Mouse (Mus musculus): ENCODE results near the gene Plagl2. TPM values are rescaled to one million over a fixed set of nuclear protein-coding genes. Genes with fewer than 3 reads are reported as not detected.
"Not testable (repeated sequence)": the region's sequence is repeated elsewhere in the genome, so short reads cannot be mapped to it uniquely, and the experiment has no call there.

Gene Plagl2
- 1 to 10 TPM; 4.4 to 4.5 TPM for total RNA-seq (2021)
- long read RNA-seq, experiment 1, partial matches to known transcripts: 0 of 1 reads
- long read RNA-seq, experiment 1, other reads (novel, unspliced or antisense): 1 of 1 reads
- long read RNA-seq, experiment 2: 0 reads

GRCm38 (mm10) chr2:153241250-153242014 is at the start of gene Plagl2, which contains the start of gene Pofut1:
Gene Plagl2, minus strand, starts transcription at chr2:153241426.
Gene Pofut1, plus strand, starts transcription at chr2:153241533.
- peak; percentile 80 to 89 for DNase-seq (ENCODE audit: low spot score in 2 of 2)
- intact Hi-C loops (cut with DNase I): no loop called here

- DNase-seq (ENCODE audit: low spot score in 2 of 2): peak in 1 of 2 experiments; percentile 31
Measured at GRCm38 (mm10) chr2:153287835-153288234, 46.6 kb upstream of the Plagl2 start.

DNA sequence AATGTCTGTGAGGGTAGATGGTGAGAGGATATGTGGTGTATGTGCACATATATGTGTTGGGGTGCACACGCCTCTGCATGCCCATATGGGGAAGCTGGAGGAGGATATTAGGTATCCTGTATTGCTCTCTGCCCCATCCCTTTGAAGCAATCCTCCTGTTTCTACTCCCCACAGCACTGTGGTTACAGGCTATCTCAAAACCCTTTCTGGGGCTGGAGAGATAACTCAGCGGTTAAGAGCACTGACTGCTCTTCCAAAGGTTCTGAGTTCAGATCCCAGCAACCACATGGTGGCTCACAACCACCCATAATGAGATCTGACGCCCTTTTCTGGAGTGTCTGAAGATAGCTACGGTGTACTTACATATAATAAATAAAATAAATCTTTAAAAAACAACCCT is 45.3 kb upstream of the Plagl2 start:
- no peak for DNase-seq (ENCODE audit: low spot score in 2 of 2)
- intact Hi-C loops (cut with DNase I): no loop called here

More at GRCm38 (mm10) chr2:153287835-153288234, 46.6 kb upstream of the Plagl2 start:
- intact Hi-C loops (cut with DNase I): no loop called here

- intact Hi-C loops (cut with DNase I): no loop called here
- no peak for DNase-seq (ENCODE audit: low spot score in 2 of 2)
Measured at GRCm38 (mm10) chr2:153283919-153284318, 42.7 kb upstream of the Plagl2 start.

GRCm38 (mm10) chr2:153278357-153278756 is 37.1 kb upstream of the Plagl2 start:
- intact Hi-C loops (cut with DNase I): no loop called here
- DNase-seq (ENCODE audit: low spot score in 2 of 2): no peak

GRCm38 (mm10) chr2:153276846-153277245 is 35.6 kb upstream of the Plagl2 start:
- DNase-seq (ENCODE audit: low spot score in 2 of 2); intact Hi-C loops (cut with DNase I): not testable (repeated sequence)

DNA sequence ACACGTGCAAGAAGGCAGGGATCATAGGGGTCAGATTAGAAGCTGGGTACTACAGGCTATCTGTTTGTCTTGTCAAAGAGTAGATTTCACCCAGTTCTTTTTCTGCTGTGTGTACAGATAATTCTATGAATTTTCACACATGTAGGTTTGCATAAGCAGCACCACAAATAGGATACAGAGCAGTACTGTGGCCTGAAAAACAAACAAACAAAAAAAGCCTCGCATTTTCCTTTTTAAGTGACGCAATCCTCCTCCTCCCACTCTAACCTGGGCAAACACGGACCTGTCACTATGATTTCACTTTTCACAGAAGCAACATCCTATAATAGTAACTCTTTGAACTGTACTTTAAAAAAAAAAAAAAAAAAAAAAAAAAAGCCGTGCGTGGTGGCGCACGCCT is 35.2 kb upstream of the Plagl2 start:
- no peak for DNase-seq (ENCODE audit: low spot score in 2 of 2)
- intact Hi-C loops (cut with DNase I): no loop called here

DNA sequence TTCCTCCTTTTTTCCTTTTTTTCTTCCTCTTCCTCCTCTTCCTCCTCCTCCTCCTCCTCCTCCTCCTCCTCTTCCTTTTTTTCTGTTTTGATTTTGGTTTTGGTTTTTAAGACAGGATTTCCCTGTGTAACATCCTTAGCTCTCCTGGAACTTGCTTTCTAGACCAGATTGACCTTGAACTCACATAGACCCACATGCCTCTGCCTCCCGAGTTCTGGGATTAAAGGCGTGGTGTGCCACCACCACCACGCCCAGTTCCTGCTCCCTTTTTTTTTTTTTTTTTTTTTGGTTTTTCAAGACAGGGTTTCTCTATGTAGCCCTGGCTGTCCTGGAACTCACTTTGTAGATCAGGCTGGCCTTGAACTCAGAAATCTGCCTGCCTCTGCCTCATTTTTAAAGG is 34.4 kb upstream of the Plagl2 start:
- DNase-seq (ENCODE audit: low spot score in 2 of 2); intact Hi-C loops (cut with DNase I): not testable (repeated sequence)

GRCm38 (mm10) chr2:153274919-153275247 is 33.7 kb upstream of the Plagl2 start:
- intact Hi-C loops (cut with DNase I): no loop called here

GRCm38 (mm10) chr2:153274200-153274918 is 33.1 kb upstream of the Plagl2 start:
- intact Hi-C loops (cut with DNase I); DNase-seq (ENCODE audit: low spot score in 2 of 2): not testable (repeated sequence)

More at GRCm38 (mm10) chr2:153274919-153275247, 33.7 kb upstream of the Plagl2 start:
- no peak for DNase-seq (ENCODE audit: low spot score in 2 of 2)

- intact Hi-C loops (cut with DNase I); DNase-seq (ENCODE audit: low spot score in 2 of 2): not testable (repeated sequence)
Measured at GRCm38 (mm10) chr2:153270231-153270915, 29.1 kb upstream of the Plagl2 start.

DNA sequence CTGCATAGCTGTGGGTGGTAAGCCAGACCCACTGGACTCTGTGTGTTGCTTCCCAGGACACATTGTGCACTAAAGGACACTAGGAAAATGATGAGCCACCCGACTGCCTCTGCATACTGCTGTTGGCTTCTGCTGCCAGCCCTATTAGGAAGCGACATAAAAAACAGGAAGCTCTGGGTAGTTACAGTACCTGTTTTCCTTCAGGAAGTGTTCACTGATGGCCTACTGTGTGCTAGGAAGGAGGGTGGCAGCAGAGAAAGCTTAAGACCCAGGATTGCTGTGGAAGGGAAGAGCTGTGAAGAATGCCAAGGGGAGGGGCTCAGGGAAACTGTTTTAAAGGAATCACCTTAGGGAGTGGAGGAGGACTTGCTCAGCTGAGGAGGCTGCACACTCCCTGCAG is 26.1 kb upstream of the Plagl2 start:
- intact Hi-C loops (cut with DNase I): no loop called here
- no peak for DNase-seq (ENCODE audit: low spot score in 2 of 2)

DNA sequence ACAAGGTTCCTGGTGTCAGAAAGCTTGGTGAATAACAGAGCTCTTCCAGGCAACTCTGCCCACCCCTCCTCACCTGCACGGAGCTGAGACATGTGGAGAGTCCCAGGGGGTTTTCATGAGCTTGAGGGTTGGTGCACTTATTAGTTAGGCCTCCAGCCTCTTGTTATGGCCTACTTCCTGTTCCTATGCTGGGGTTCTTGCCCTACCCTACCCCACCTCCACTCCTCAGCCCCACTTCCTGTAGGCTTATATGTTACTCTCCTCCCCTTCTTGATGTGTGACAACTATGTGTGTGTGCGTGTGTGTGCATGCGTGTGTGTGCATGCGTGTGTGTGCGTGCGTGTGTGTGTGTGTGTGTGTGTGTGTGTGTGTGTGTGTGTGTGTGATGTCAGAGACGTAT is 21.8 kb upstream of the Plagl2 start:
- intact Hi-C loops (cut with DNase I): no loop called here
- DNase-seq (ENCODE audit: low spot score in 2 of 2): no peak

DNA sequence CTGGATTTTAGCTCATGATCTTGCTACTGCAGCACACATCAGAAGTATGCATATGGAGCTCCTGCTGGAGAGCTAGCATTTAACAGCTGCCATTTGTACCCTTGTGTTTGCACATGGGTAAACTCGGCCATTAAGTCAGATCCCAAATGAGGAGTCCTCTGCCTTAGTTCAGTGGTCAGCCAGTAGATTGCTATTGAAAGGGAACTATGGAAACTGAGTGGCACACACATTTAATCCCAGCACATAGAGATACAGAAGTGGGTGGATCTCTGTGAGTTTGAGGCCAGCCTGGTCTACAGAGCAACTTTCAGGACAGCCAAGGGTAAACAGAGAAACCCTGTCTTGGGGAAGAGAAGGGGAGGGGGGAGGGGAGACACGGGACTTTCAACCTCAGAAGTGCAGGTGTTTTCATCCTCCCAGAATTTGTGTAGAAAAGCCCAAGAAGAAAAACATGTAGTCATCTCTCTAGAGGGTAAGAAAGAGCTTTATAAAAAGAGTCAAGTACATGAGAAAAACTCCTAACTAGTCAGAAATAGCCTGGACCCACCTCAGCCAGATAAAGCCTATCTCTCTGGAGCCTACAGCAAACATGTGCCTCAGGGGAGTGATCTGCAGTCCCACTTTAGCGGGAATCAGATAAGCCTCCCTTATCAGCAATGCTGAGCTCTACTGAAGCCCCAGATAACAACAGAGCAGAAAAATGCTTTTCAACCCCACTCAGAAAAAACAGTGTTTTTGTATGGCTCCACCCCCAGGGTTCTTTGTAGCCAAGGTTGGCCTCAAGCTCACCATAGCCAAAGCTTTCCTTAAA is 18.8 kb upstream of the Plagl2 start:
- intact Hi-C loops (cut with DNase I): no loop called here
- no peak for DNase-seq (ENCODE audit: low spot score in 2 of 2)

- no peak for DNase-seq (ENCODE audit: low spot score in 2 of 2)
- intact Hi-C loops (cut with DNase I): no loop called here
Measured at GRCm38 (mm10) chr2:153259030-153259863, 18.0 kb upstream of the Plagl2 start.

DNA sequence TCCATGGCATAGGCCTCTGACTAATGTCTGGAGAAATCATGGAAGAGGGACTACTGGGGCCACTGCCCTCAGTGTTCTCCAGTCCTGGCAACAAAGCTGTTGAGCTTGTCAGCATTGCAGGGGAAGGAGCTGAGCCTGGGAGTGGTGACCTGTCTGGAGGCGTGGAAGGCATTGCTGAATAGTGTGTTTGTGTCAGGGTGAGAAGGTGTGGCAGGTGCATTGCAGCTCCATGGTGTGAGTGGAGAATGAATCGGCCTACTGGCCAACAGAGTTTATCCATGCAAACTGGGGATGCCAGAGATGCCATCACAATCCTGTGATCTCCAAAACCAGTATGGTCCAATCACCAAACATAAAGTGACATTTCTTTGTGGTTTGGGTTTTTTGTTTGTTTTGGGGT is 15.4 kb upstream of the Plagl2 start:
- intact Hi-C loops (cut with DNase I): no loop called here
- no peak for DNase-seq (ENCODE audit: low spot score in 2 of 2)

DNA sequence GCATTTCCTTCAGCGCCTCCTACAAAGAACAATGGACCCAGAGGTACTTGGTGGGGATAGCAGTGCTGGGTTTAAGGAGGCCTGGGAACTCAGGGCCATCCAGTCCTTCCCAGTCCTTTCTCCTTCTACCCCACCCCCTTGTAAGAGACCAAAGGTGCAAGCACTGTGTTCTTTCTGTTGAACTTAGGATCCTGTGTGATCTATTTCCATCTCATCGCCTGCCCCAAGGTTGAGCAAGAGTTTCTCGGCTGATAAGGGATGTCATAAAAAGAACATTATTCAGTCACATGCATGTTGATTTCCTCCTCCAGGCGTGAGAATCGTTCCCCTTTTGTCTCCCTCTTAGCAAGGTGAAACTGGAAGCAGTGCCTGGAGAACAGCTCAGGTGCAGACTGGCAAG is 8.5 kb upstream of the Plagl2 start:
- intact Hi-C loops (cut with DNase I): no loop called here
- no peak for DNase-seq (ENCODE audit: low spot score in 2 of 2)

GRCm38 (mm10) chr2:153242156-153242555 is 930 bp upstream of the Plagl2 start:
- no peak for DNase-seq (ENCODE audit: low spot score in 2 of 2)
- intact Hi-C loops (cut with DNase I): no loop called here
